Mouse (Mus musculus) CH12.LX (cell line): ENCODE results near the gene St7.

Source experiments
- CTCF ChIP-seq, 2 experiments: IDR thresholded peaks in 1 of 2; conservative IDR thresholded peaks in 1 of 2; 2 replicates each; pipeline ENCODE4 v1.5.1; 2011 to 2012; ENCODE audit warnings: low read depth in 2 of 2, low read length in 2 of 2, improper control_type of control experiment in 1 of 2, inconsistent platforms in 1 of 2, mild to moderate bottlenecking in 1 of 2, moderate library complexity in 1 of 2
- EP300 ChIP-seq: IDR thresholded peaks from 2 replicates; pipeline ENCODE4 v1.6.1; 2011; ENCODE audit warnings: low read length, improper control_type of control experiment
- MYC ChIP-seq: IDR thresholded peaks from 2 replicates; pipeline ENCODE4 v1.6.1; 2011; ENCODE audit warnings: low read depth, mild to moderate bottlenecking, improper control_type of control experiment, low read length
- POLR2A ChIP-seq: IDR thresholded peaks from 2 replicates; pipeline ENCODE4 v1.6.1; 2011; ENCODE audit warnings: low read depth, mild to moderate bottlenecking, improper control_type of control experiment, low read length
- POLR2AphosphoS2 ChIP-seq: IDR thresholded peaks from 2 replicates; pipeline ENCODE4 v1.6.1; 2011; ENCODE audit warnings: low read depth, low read length, improper control_type of control experiment
- USF1 ChIP-seq: IDR thresholded peaks from 2 replicates; pipeline ENCODE4 v1.6.1; 2014; ENCODE audit warnings: low read depth, mild to moderate bottlenecking, inconsistent platforms, low read length, improper control_type of control experiment

- TF ChIP-seq USF1, result no peak
- TF ChIP-seq MYC, result no peak
- no peak for TF ChIP-seq CTCF (conservative IDR thresholded peaks at IDR 0.05 in 1 of 2, IDR thresholded peaks at IDR 0.05 in 1 of 2; ENCODE audit: low read depth in 2 of 2, low read length in 2 of 2)
- no peak for TF ChIP-seq POLR2A
- no peak for TF ChIP-seq POLR2AphosphoS2
- TF ChIP-seq EP300, result no peak
Measured at GRCm38 (mm10) chr6:17923370-17923769, 230.6 kb downstream of the St7 start.
